Mouse (Mus musculus) liver, embryonic 16.5 days (tissue): ENCODE results near the gene Glt28d2. TPM values are rescaled to one million over a fixed set of nuclear protein-coding genes. Genes with fewer than 3 reads are reported as not detected.

Source experiments
- ATAC-seq: fragments of 200-750 bp; cut with Nextera tagmentation; 2 replicates; pipeline ENCODE4 v1.8.0; 2017; ENCODE audit warnings: low read depth, mild to moderate bottlenecking, moderate number of reproducible peaks, moderate library complexity
- H3K27ac ChIP-seq: fragments of 300-500 bp; sonication (generic); 2 replicates; pipeline ENCODE4 v1.5.1; 2014; ENCODE audit warnings: mild to moderate bottlenecking, low read length
- H3K27me3 ChIP-seq: fragments of 300-500 bp; sonication (generic); 2 replicates; pipeline ENCODE4 v1.6.1; 2014; ENCODE audit warnings: low read depth, low read length, mixed read lengths; ENCODE audit not compliant: control insufficient read depth, insufficient read depth
- H3K36me3 ChIP-seq: fragments of 300-500 bp; sonication (generic); 2 replicates; pipeline ENCODE4 v1.6.1; 2014; ENCODE audit warnings: mild to moderate bottlenecking; ENCODE audit not compliant: control insufficient read depth, insufficient read depth
- H3K4me1 ChIP-seq: fragments of 300-500 bp; sonication (generic); 2 replicates; pipeline ENCODE4 v1.6.1; 2014; ENCODE audit warnings: low read depth, low read length, mixed read lengths; ENCODE audit not compliant: control insufficient read depth
- H3K4me2 ChIP-seq: fragments of 300-500 bp; sonication (generic); 2 replicates; pipeline ENCODE4 v1.6.1; 2014; ENCODE audit warnings: low read depth, low read length, mixed read lengths
- H3K4me3 ChIP-seq: fragments of 300-500 bp; sonication (generic); 2 replicates; pipeline ENCODE4 v1.5.1; 2014; ENCODE audit warnings: low read depth, mild to moderate bottlenecking, low read length
- H3K9ac ChIP-seq: fragments of 300-500 bp; sonication (generic); 2 replicates; pipeline ENCODE4 v1.6.1; 2014; ENCODE audit warnings: low read depth, low read length
- H3K9me3 ChIP-seq: fragments of 300-500 bp; sonication (generic); replicated peaks from 2 replicates; pipeline ENCODE4 v1.6.1; 2016; ENCODE audit warnings: low read length; ENCODE audit not compliant: control insufficient read depth
- WGBS: fragments of 180-500 bp; shearing (Covaris S2); extraction: QIAGEN DNeasy Blood & Tissue Kit; methylation state at CpG from one replicate; pipeline ENCODE4 v1.1.7; 2014; ENCODE audit not compliant: insufficient replicate concordance; 5-methylcytosine and 5-hydroxymethylcytosine counted together
- polyA plus RNA-seq: library from polyadenylated mRNA; unstranded; fragments of >200 nt; fragmentation: Nextera tagmentation; extraction: Ambion mirVana; gene quantifications from 2 replicates; pipeline ENCODE4 v1.2.1, GENCODE M21; 2015

Gene Glt28d2
- polyA plus RNA-seq, 1 experiment from 2014 or later, result 0.17 TPM

DNA sequence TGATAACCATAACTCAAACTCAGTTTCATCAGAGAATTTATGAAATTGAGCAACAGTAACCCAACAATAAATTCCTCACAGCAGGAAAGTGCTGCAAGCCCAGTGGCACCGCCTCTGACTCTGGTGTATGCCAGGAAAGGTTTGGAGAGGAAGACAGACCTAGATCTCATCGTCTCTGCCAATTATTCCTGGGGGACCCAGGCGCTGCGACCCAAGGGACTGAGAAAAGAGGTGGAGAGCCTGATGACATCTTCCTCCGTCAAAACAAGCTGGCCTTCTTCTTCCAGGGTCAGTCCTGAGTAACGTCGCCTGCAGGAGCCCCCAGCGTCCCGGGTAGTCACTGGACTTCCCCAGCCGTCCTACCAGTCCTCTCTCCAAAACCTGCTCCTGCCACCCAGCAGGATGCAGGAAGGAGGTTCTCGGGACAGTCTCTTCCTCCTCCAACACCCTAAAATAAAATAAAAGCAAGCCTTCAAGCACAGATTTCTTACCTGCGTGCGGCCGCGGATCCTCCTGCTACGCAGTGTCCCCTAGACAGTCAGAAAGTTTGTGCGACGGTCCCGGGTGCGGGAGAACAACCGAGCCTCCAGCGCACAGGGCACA is 579 bp downstream of the Glt28d2 start:
- Histone ChIP-seq H3K36me3 (no peaks in the 10 kb centered on the region), H3K4me3 (peak overlapping the region; percentile 62), H3K4me1 (peaks cover 19% of the 10 kb centered on the region), H3K9ac (peak overlapping the region; percentile 65), H3K27me3 (peaks cover 36% of the 10 kb centered on the region), H3K9me3 (no peaks in the 10 kb centered on the region), H3K27ac (no peak overlapping the region), H3K4me2 (peak overlapping the region; percentile 87)
- WGBS, result 3% methylated on average over 22 of the region's 22 CpGs
- 0 out of 2 replicates have a peak, but pooled peaks have one; percentile 1 for ATAC-seq

DNA sequence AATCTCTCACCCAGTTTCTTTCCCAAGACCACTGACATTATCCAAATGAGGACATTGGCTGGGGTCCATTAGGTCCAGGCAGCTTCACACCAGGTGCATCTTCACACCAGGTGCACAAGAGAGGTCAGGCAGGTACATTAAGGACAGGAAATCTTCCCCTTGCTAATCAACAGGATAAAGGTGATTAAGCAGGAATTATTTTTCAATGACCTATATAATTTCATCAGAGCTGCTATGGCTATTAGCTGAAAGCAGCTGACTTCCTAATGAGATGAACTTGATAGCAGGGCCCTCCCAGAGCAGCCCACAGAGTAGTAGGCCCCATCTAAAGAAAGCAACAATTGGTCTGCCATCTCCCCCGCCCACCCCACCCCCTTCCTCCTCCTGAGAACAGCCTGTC is 1.4 kb downstream of the Glt28d2 start:
- H3K27me3 ChIP-seq, result peaks cover 36% of the 10 kb centered on the region
- no peaks in the 10 kb centered on the region for H3K9me3 ChIP-seq
- H3K4me3 ChIP-seq, result no peak overlapping the region
- no peak for ATAC-seq
- peaks cover 19% of the 10 kb centered on the region for H3K4me1 ChIP-seq
- H3K4me2 ChIP-seq, result no peak overlapping the region
- H3K36me3 ChIP-seq, result no peaks in the 10 kb centered on the region
- no peak overlapping the region for H3K27ac ChIP-seq
- no peak overlapping the region for H3K9ac ChIP-seq
- 14% methylated on average over 1 of the region's 1 CpGs for WGBS

DNA sequence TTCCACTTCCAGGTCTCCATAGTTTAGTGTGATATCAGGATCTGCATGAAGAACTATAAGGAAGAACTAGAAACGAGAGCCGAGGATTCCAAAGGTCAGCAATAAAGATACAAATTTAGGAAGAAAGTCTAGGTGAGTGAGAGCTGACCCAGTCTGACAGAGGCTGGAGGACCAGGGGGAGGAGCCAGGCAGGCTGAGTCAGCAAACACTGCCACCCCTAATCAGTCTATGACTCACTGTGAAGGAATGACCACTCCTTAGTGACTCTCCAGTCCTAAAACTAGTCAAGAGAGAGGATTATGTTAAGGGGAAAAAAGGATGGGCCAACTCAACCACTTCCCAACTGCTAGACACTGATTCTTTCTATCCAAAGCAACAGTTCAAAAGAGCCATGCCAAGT is 6.6 kb downstream of the Glt28d2 start:
- no peaks in the 10 kb centered on the region for H3K4me1 ChIP-seq
- no peak overlapping the region for H3K9ac ChIP-seq
- H3K4me2 ChIP-seq, result no peak overlapping the region
- no peak for ATAC-seq
- H3K36me3 ChIP-seq, result no peaks in the 10 kb centered on the region
- peaks cover 2% of the 10 kb centered on the region; the same call in 1 of the 2 replicates for H3K27me3 ChIP-seq
- no peaks in the 10 kb centered on the region for H3K9me3 ChIP-seq
- no peak overlapping the region for H3K27ac ChIP-seq
- H3K4me3 ChIP-seq, result no peak overlapping the region
- 47% methylated on average over 2 of the region's 2 CpGs for WGBS

DNA sequence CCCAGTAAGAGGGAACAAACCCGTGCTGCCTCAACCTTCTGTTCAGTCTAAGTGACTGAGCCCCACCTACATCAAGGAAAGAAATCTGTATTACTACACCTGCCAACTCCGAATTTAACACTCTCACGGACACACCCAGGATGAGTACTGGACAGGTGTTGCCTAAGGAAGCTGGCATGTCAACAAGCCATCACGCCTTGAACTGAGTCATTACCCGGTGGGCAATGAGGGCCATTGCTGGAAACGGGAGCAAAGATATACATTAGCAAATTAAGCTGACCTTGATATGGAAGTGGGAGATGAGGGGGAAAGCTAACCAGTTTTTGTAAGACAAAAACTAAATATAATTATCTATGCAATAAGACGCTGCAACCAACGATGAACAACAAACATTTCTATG is 7.2 kb downstream of the Glt28d2 start:
- no peak overlapping the region for H3K27ac ChIP-seq
- no peak overlapping the region for H3K4me2 ChIP-seq
- H3K27me3 ChIP-seq, result peaks cover 2% of the 10 kb centered on the region; the same call in 1 of the 2 replicates
- H3K4me1 ChIP-seq, result no peaks in the 10 kb centered on the region
- no peaks in the 10 kb centered on the region for H3K36me3 ChIP-seq
- H3K9me3 ChIP-seq, result no peaks in the 10 kb centered on the region
- WGBS, result 64% methylated on average over 8 of the region's 8 CpGs
- no peak overlapping the region for H3K9ac ChIP-seq
- no peak for ATAC-seq
- H3K4me3 ChIP-seq, result no peak overlapping the region

DNA sequence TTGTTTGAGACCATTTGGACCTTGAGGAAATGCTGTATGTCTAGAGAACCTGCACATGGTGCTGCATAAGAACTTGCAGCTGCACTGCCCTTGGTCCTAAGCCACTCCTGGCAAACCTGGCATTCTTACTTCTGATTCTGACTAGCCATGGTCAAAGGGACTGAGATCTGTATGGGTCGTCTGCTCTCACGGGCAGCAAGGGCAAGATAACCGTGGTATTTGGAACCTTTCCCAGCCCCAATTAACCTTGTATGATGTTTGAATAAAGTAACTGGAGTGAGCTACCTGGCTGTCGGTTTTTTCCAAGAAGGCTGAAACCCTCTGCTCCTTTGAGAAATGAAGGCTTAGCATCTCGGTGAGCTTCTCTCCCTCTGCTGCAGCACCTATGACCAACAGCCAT is 8.4 kb downstream of the Glt28d2 start:
- WGBS, result 50% methylated on average over 5 of the region's 5 CpGs
- ATAC-seq, result no peak
- no peak overlapping the region for H3K27ac ChIP-seq
- H3K4me2 ChIP-seq, result no peak overlapping the region
- no peak overlapping the region for H3K9ac ChIP-seq
- no peaks in the 10 kb centered on the region for H3K36me3 ChIP-seq
- H3K9me3 ChIP-seq, result no peaks in the 10 kb centered on the region
- H3K4me1 ChIP-seq, result no peaks in the 10 kb centered on the region
- H3K4me3 ChIP-seq, result no peak overlapping the region
- no peaks in the 10 kb centered on the region for H3K27me3 ChIP-seq

DNA sequence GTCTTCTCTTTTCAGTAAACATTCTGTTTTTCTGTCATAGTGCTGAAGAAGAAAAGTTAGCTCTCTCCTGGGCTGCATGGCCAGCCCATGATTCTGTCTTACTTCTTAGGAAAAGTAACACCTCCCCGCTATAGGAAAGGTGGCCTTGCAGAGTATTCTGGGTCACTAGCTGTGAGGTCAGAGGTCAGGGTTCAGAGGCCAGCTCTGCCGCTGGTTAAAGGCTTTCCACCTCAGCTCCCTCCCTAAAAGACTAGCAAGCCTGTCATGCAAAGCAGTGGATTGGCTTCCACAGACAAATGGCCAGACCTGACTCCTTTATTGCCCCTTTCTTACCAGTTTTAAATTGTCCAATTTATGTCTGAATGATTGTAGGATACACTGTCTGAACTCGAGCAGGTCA is 23.3 kb downstream of the Glt28d2 start:
- Histone ChIP-seq H3K27ac (no peak overlapping the region), H3K36me3 (no peaks in the 10 kb centered on the region), H3K27me3 (no peaks in the 10 kb centered on the region), H3K4me3 (no peak overlapping the region), H3K9ac (no peak overlapping the region), H3K4me2 (no peak overlapping the region), H3K9me3 (no peaks in the 10 kb centered on the region), H3K4me1 (no peaks in the 10 kb centered on the region)
- no peak for ATAC-seq
- whole genome bisulfite sequencing, result 42% methylated on average over 3 of the region's 3 CpGs

DNA sequence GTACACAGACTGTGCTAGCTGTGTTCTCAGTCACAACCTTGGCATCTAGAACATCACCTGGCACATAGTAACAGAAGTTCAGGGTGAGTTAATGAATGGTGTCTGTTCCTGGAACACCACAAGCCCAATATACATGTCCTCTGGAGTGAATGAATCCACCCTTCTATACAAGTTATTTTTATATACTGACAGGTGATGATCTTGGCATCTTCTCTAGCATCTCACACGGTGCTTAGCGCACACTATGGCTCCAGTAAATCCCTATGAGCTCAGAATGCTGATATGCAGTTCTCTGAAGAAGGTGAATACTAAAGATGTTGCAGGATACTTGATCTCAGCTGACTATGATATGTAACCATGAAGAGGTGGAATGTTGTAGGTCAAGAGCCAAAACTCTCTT is 24.4 kb downstream of the Glt28d2 start:
- Histone ChIP-seq H3K36me3 (no peaks in the 10 kb centered on the region), H3K27ac (no peak overlapping the region), H3K27me3 (no peaks in the 10 kb centered on the region), H3K4me2 (no peak overlapping the region), H3K9ac (no peak overlapping the region), H3K4me1 (no peaks in the 10 kb centered on the region; the same call in 1 of the 2 replicates), H3K9me3 (no peaks in the 10 kb centered on the region), H3K4me3 (no peak overlapping the region)
- WGBS, result 69% methylated on average over 2 of the region's 2 CpGs
- no peak for ATAC-seq

DNA sequence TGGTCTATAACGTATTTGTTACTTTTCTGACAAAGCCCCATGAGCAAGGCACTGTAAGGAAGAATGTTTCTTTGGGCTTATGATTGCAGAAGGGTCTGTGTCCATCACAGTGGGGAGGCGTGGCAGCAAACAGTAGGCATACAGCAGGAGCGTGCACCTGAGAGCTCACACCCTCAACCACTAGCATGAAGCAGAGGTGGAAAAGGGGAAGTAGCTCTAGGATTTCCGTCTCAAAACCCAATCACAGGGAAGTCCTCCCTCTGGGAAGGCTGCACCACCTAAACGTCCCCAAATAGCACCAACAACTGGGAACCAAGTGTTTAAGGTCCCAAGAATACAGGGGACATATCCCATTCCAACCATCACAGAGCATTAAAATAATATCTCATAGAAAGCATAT is 26.3 kb downstream of the Glt28d2 start:
- Histone ChIP-seq H3K4me3 (no peak overlapping the region), H3K4me1 (no peaks in the 10 kb centered on the region; the same call in 1 of the 2 replicates), H3K4me2 (no peak overlapping the region), H3K27ac (no peak overlapping the region), H3K36me3 (no peaks in the 10 kb centered on the region), H3K9ac (no peak overlapping the region), H3K27me3 (no peaks in the 10 kb centered on the region), H3K9me3 (no peaks in the 10 kb centered on the region)
- no peak for ATAC-seq
- 30% methylated on average over 5 of the region's 5 CpGs for WGBS

DNA sequence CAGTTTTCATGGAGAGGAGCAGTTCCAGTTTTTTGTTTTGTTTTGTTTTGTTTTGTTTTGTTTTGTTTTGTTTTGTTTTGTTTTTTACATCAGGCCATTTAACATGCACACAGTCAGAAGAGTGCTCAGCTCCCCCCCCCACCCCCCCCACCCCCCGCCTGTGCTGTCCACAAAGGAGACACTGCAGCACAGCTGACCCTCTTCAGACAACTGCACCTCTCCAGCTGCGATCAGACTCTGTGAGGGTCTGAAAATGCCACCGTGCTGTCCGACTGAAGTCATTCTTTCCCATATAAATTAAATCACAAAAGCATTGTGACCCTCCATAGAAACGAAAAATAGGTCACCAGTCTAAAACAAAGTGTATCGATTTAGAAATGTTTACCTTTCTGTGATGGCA is 28.0 kb downstream of the Glt28d2 start:
- no peaks in the 10 kb centered on the region for H3K27me3 ChIP-seq
- WGBS, result 73% methylated on average over 6 of the region's 6 CpGs
- no peak overlapping the region for H3K4me2 ChIP-seq
- peaks cover 4% of the 10 kb centered on the region for H3K4me1 ChIP-seq
- no peak overlapping the region for H3K4me3 ChIP-seq
- no peak overlapping the region for H3K27ac ChIP-seq
- H3K9ac ChIP-seq, result no peak overlapping the region
- ATAC-seq, result no peak
- H3K36me3 ChIP-seq, result no peaks in the 10 kb centered on the region
- H3K9me3 ChIP-seq, result no peaks in the 10 kb centered on the region
